Mouse (Mus musculus) ES-Bruce4 (cell line): ENCODE results near the gene Pin1.

Source experiments
- CTCF ChIP-seq: IDR thresholded peaks from one replicate; pipeline ENCODE4 v1.8.1; 2011; ENCODE audit warnings: low read depth, low read length
- POLR2A ChIP-seq: IDR thresholded peaks from one replicate; pipeline ENCODE4 v1.8.1; 2011; ENCODE audit warnings: low read length; ENCODE audit not compliant: insufficient read depth

DNA sequence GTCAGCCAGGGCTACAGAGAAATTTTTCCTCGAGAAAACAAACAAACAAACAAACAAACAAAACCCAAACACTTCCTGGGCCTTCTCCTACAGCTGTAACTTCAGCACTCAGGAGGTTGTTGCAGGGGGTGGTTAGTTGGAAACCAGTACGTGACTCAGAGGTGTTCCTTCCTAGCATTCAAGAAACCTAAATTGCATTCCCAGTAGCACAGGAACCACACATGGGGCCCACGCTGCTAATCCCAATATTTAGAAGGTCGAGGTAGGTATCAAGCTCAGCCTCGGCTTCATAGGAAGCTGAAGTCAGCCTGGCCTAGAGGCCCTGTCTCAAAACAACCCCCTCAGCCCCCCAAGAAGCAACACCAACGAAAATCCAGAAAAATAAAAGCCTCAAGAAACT is 10.4 kb upstream of the Pin1 start:
- no peak for TF ChIP-seq POLR2A
- TF ChIP-seq CTCF, result no peak
